Mouse (Mus musculus): Measurements from ENCODE around the gene Ier3.

DNA sequence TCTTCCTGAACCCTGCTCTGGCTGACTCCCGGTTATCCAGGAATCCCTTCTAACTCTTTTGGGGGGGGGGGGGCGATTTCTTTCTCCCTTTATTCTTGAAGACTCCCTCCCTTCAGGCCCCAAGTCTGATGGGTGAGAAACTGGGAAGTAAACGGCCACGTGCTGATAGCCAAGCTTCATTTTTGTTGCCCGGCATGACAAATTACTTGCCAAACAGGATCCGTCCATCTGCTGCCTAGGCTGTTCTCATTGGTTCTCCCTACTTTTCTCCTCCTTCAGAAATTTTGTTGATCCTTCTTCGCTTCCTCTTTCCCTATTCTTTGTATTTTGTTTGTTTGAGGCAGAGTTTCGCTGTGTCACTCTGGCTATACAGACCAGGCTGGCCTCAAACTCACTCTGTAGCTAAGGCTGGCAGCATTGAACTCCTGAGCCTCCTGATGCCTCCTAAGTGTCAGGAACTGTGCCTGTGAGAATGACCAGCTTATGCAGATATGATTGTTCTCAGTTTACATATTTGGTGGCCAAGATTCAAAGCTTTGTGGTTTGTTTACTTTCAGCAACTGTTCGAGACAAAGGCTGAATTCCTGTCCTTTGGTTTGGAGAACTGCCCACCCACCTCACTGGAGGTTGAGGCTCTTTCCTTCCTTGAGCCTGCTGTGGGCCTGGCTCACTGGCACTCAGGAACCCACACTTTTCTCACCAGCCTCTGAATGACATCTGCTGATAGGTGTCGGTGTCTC lies 41.8 kb upstream of the Ier3 start:
- TF ChIP-seq POLR2A (IDR thresholded peaks at IDR 0.05; ENCODE audit: borderline replicate concordance, extremely low read depth, insufficient read depth, insufficient read length, poor library complexity, severe bottlenecking): no peak
- TF ChIP-seq CTCF (IDR thresholded peaks at IDR 0.05; ENCODE audit: borderline replicate concordance, extremely low read depth, insufficient read depth, insufficient read length): no peak
